Mouse (Mus musculus) cortical plate, adult 2 months (tissue): ENCODE measurements at regions not wholly inside any gene's neighbourhood (a gene's known extent, or its start where the extent isn't known, plus 50 kb on each side); places are given as distances from the start of the nearest gene placed in this dataset.

ENCODE experiments used
- CTCF ChIP-seq: fragments of 200-500 bp; IDR thresholded peaks from 2 replicates; pipeline ENCODE4 v1.5.1; 2011; ENCODE audit warnings: mild to moderate bottlenecking, control low read depth, low read length; ENCODE audit not compliant: insufficient read depth; ENCODE audit errors: extremely low read depth
- POLR2A ChIP-seq: fragments of 200-500 bp; IDR thresholded peaks from 2 replicates; pipeline ENCODE4 v1.6.1; 2011; ENCODE audit warnings: mild to moderate bottlenecking, low read length, control low read depth; ENCODE audit not compliant: insufficient read depth; ENCODE audit errors: extremely low read depth

DNA sequence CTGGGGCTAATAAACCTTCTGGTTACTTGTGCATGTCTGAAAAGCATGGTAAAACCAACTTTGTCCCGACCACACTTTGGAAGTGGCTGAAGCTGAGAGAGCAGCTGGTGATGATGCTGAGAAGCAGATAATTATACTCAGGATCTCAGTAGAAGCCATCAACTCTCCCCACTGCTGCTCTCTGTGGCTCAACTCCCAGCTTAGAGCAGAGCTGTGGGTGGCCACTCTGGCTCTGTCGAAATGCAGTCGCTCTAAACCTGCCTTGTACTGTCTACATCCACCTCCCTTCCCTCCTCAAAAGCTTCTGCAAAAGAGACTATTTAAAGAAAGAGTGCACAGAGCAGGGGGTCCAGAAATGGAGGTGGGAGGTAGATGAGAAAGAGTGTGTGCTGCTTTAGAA lies 102.5 kb upstream of the Adra1d start:
- TF ChIP-seq CTCF (no peak), POLR2A (no peak)
